Mouse (Mus musculus): Measurements from ENCODE around the gene Rprml. TPM values are rescaled to one million over a fixed set of nuclear protein-coding genes. Genes with fewer than 3 reads are reported as not detected.
A peak's percentile ranks its signal among the peaks of the same experiment; 100 is the strongest.
"Not testable (repeated sequence)": the region's sequence is repeated elsewhere in the genome, so short reads cannot be mapped to it uniquely, and the experiment has no call there.

Gene Rprml
- polyA plus RNA-seq, 1 experiment from 2014 or later, result not detected

GRCm38 (mm10) chr11:103666907-103667426 is 17.6 kb downstream of the Rprml start:
- WGBS, result 65% methylated on average over 13 of the region's 13 CpGs
- no peaks in the 10 kb centered on the region for H3K9me3 ChIP-seq (replicated peaks)
- H3K27me3 ChIP-seq, result 0 out of 2 replicates have a peak, but pooled peaks cover 4% of the 10 kb centered on the region
- no peak overlapping the region for H3K27ac ChIP-seq
- no peak for ATAC-seq (ENCODE audit: low FRiP score)
- H3K4me3 ChIP-seq, result no peak overlapping the region
- peaks cover 17% of the 10 kb centered on the region for H3K4me1 ChIP-seq
- H3K36me3 ChIP-seq, result no peaks in the 10 kb centered on the region
- no peak overlapping the region for H3K4me2 ChIP-seq (replicated peaks)
- H3K9ac ChIP-seq, result no peak overlapping the region

GRCm38 (mm10) chr11:103675556-103675955 is 26.2 kb downstream of the Rprml start:
- H3K9ac ChIP-seq, result no peak overlapping the region
- no peak overlapping the region for H3K4me3 ChIP-seq
- no peaks in the 10 kb centered on the region for H3K4me1 ChIP-seq
- H3K36me3 ChIP-seq, result peaks cover 49% of the 10 kb centered on the region
- no peaks in the 10 kb centered on the region for H3K27me3 ChIP-seq
- ATAC-seq (ENCODE audit: low FRiP score), result peak; percentile 29; the same call in 1 of the 2 replicates
- no peak overlapping the region for H3K4me2 ChIP-seq (replicated peaks)
- no peak overlapping the region for H3K27ac ChIP-seq
- H3K9me3 ChIP-seq (replicated peaks), result no peaks in the 10 kb centered on the region
- 48% methylated on average over 3 of the region's 3 CpGs for WGBS

GRCm38 (mm10) chr11:103677042-103677441 is 27.7 kb downstream of the Rprml start:
- WGBS, result 38% methylated on average over 2 of the region's 2 CpGs
- H3K9me3 ChIP-seq (replicated peaks); H3K4me1 ChIP-seq; H3K4me2 ChIP-seq (replicated peaks); H3K27me3 ChIP-seq; H3K4me3 ChIP-seq; H3K9ac ChIP-seq; ATAC-seq (ENCODE audit: low FRiP score); H3K27ac ChIP-seq: not testable (repeated sequence)
- peaks cover 63% of the 10 kb centered on the region for H3K36me3 ChIP-seq

- no peak overlapping the region for H3K4me3 ChIP-seq
- H3K9me3 ChIP-seq (replicated peaks), result no peaks in the 10 kb centered on the region
- no peak for ATAC-seq (ENCODE audit: low FRiP score)
- H3K36me3 ChIP-seq, result peaks cover 93% of the 10 kb centered on the region
- H3K27ac ChIP-seq, result no peak overlapping the region
- no peaks in the 10 kb centered on the region for H3K27me3 ChIP-seq
- H3K9ac ChIP-seq, result no peak overlapping the region
- no peak overlapping the region for H3K4me2 ChIP-seq (replicated peaks)
- H3K4me1 ChIP-seq, result no peaks in the 10 kb centered on the region
- WGBS, result 91% methylated on average over 11 of the region's 11 CpGs
Observed at GRCm38 (mm10) chr11:103683667-103684334, 34.4 kb downstream of the Rprml start.

GRCm38 (mm10) chr11:103685261-103685736 is 35.9 kb downstream of the Rprml start:
- no peak overlapping the region for H3K4me2 ChIP-seq (replicated peaks)
- H3K4me3 ChIP-seq, result no peak overlapping the region
- 92% methylated on average over 7 of the region's 7 CpGs for WGBS
- peaks cover 80% of the 10 kb centered on the region for H3K36me3 ChIP-seq
- H3K9me3 ChIP-seq (replicated peaks), result no peaks in the 10 kb centered on the region
- no peaks in the 10 kb centered on the region for H3K27me3 ChIP-seq
- no peak overlapping the region for H3K9ac ChIP-seq
- no peaks in the 10 kb centered on the region for H3K4me1 ChIP-seq
- no peak for ATAC-seq (ENCODE audit: low FRiP score)
- no peak overlapping the region for H3K27ac ChIP-seq

DNA sequence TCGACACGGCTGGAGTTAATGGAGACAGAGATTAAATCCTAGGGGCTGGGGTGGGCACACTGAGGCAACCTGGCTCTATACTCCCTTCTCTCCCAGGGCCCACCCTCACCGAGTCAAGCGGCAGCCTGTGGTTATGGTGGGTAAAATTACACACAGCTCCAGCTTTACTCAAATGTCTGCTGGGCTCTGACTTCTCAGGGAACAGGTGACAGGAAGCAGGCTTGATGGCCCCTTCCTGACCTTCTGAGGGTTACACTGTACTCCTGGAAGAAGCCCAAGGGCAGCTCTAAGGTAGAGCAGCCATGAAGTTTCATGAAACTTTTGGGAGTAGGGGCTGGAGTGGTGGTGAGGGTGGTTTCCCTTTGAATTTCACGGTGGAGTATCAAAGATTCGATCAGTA is 37.3 kb downstream of the Rprml start:
- Histone ChIP-seq H3K4me3 (no peak overlapping the region), H3K9me3 (replicated peaks) (no peaks in the 10 kb centered on the region)
- ATAC-seq (ENCODE audit: low FRiP score), result no peak

GRCm38 (mm10) chr11:103688271-103688979 is 39.1 kb downstream of the Rprml start:
- no peaks in the 10 kb centered on the region for H3K4me1 ChIP-seq
- H3K27me3 ChIP-seq, result no peaks in the 10 kb centered on the region
- H3K36me3 ChIP-seq, result peaks cover 50% of the 10 kb centered on the region
- WGBS, result 71% methylated on average over 6 of the region's 6 CpGs
- no peaks in the 10 kb centered on the region for H3K9me3 ChIP-seq (replicated peaks)
- no peak overlapping the region for H3K4me2 ChIP-seq (replicated peaks)
- no peak for ATAC-seq (ENCODE audit: low FRiP score)
- no peak overlapping the region for H3K27ac ChIP-seq
- H3K4me3 ChIP-seq, result no peak overlapping the region
- H3K9ac ChIP-seq, result no peak overlapping the region

More for the DNA sequence above, 37.3 kb downstream of the Rprml start:
- H3K36me3 ChIP-seq, result peaks cover 67% of the 10 kb centered on the region
- H3K4me1 ChIP-seq, result no peaks in the 10 kb centered on the region
- no peak overlapping the region for H3K27ac ChIP-seq
- WGBS, result 92% methylated on average over 6 of the region's 6 CpGs
- H3K9ac ChIP-seq, result no peak overlapping the region
- no peak overlapping the region for H3K4me2 ChIP-seq (replicated peaks)
- no peaks in the 10 kb centered on the region for H3K27me3 ChIP-seq

GRCm38 (mm10) chr11:103688980-103689378 is 39.6 kb downstream of the Rprml start:
- Histone ChIP-seq H3K9ac (no peak overlapping the region), H3K27me3 (no peaks in the 10 kb centered on the region), H3K4me2 (replicated peaks) (no peak overlapping the region), H3K36me3 (peaks cover 45% of the 10 kb centered on the region), H3K9me3 (replicated peaks) (no peaks in the 10 kb centered on the region), H3K4me1 (no peaks in the 10 kb centered on the region), H3K27ac (no peak overlapping the region), H3K4me3 (no peak overlapping the region)
- no peak for ATAC-seq (ENCODE audit: low FRiP score)
- 33% methylated on average over 3 of the region's 3 CpGs for WGBS

DNA sequence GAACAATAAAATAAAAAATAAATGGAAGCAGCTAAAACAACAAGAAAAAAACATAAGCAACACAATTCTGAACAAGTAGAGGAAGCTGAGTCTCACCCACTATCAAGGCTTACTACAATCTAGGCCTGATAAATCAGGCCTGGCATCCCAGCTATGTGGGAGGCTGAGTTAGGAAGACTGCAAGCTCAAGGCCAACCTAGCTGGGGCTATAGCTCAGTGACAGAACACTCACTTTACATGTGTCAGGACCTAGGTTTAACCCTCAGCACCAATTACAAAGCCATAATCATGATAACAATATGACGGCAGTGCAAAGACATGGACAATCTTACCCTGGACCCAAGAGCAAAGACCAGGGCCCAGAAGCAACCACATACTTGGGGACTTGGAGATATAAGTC is 41.7 kb downstream of the Rprml start:
- Histone ChIP-seq H3K9ac (no peak overlapping the region), H3K4me1 (peaks cover 4% of the 10 kb centered on the region; the same call in 1 of the 2 replicates), H3K4me3 (no peak overlapping the region), H3K4me2 (replicated peaks) (no peak overlapping the region), H3K27me3 (no peaks in the 10 kb centered on the region), H3K27ac (no peak overlapping the region), H3K36me3 (peaks cover 25% of the 10 kb centered on the region), H3K9me3 (replicated peaks) (no peaks in the 10 kb centered on the region)
- no peak for ATAC-seq (ENCODE audit: low FRiP score)
- 91% methylated on average over 1 of the region's 1 CpGs for WGBS

- Histone ChIP-seq H3K4me1 (peaks cover 7% of the 10 kb centered on the region; the same call in 1 of the 2 replicates), H3K27ac (no peak overlapping the region), H3K4me2 (replicated peaks) (no peak overlapping the region), H3K27me3 (no peaks in the 10 kb centered on the region), H3K4me3 (no peak overlapping the region), H3K9me3 (replicated peaks) (no peaks in the 10 kb centered on the region), H3K9ac (no peak overlapping the region), H3K36me3 (peaks cover 4% of the 10 kb centered on the region; the same call in 1 of the 2 replicates)
- WGBS, result 78% methylated on average over 1 of the region's 1 CpGs
- ATAC-seq (ENCODE audit: low FRiP score), result no peak
Observed at GRCm38 (mm10) chr11:103693241-103693640, 43.9 kb downstream of the Rprml start.

DNA sequence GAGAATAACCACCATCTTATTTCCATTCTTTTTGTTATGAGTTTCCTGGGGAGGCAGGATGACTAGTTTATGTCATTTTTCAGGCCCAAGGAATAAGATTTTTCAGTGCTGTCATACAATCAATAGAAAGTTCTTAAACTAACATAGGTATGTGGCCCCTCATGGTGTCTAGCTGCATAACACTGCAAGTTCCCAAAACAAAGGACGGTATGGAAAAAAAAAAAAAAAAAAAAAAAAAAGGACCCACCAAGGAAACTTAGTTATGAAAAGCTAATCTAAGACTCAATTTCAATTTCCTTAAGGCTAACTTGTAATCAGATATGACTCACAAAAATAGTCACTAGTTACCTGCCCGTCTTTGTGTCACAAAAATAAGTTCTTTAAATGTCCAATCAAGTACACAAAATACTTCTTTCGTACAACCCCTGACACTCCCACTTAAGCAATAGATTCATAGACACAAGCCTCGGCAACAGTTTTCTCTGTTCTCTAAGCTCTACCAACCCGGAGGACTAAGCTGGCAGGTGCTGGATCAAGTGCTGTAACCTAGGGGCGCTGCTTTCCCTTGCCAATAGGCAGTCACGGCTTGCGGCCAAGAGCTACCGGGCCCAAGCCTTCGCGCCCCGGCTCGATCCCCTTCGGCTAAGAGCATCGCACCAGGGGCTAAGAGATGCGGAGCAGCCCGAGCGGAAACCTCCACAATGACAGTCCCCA is 47.6 kb downstream of the Rprml start:
- Histone ChIP-seq H3K36me3 (no peaks in the 10 kb centered on the region), H3K9me3 (replicated peaks) (no peaks in the 10 kb centered on the region), H3K4me1 (peaks cover 7% of the 10 kb centered on the region; the same call in 1 of the 2 replicates), H3K4me3 (peak overlapping the region; percentile 93), H3K27ac (peak overlapping the region; percentile 94), H3K27me3 (no peaks in the 10 kb centered on the region), H3K4me2 (replicated peaks) (peak overlapping the region; percentile 63), H3K9ac (peak overlapping the region; percentile 89)
- WGBS, result 3% methylated on average over 18 of the region's 18 CpGs
- no peak; the same call in 1 of the 2 replicates for ATAC-seq (ENCODE audit: low FRiP score)

All from hindbrain, embryonic 12.5 days (tissue).